Mouse (Mus musculus) cerebellum, postnatal 4 days (tissue): ENCODE data around the gene Enah.

Experiments used
- DNase-seq, 2 experiments: peaks; one replicate each; pipeline ENCODE4 v3.0.0; 2022; ENCODE audit warnings: low spot score in 2 of 2, mixed read lengths in 1 of 2

Enah gene

DNA sequence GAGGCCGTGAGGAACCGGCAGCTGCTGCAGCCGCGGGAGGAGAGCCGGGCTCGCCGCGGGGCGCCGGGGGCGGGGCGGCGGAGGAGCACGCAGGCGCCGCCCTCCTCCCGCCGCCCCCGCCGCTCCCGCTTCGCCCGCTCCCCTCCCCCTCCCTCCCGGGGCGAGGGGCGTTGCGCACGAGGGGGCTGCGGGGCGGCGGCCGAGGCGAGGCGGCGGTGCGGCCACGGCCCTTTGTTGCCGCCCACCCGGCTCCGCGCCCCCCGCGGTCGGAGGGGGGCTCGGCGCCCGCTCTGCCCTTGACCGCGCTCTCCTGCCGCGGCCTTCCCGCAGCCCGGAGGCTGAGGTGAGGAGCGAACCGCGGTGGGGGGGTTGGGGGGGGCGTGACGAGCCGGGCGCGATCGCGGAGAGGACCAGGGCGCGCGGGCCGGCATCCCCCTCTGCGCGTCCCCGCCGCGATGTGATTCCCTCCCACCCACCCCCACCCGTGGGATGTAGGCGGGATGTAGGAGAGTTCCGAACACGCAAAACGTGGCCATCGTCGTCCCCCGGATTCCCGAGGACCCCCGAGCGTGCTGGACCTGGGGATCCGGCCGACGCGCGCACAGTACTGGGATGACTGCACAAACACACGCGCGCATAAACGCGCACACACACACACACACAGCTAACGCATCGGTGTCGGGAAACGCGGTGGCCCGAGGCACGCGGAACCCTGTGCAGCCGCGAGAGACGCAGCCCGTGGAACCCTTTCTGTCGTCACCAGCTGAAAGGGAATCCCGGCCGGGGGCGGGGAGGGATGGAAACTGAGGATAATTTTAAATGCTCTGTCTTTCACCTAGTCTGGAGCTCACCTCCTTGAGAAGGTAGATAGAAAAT, at the start of gene Enah:
Gene Enah, minus strand, starts transcription at position 65 of the 876 bp plus-strand sequence.
- peak; percentile 47 to 81 for DNase-seq

DNA sequence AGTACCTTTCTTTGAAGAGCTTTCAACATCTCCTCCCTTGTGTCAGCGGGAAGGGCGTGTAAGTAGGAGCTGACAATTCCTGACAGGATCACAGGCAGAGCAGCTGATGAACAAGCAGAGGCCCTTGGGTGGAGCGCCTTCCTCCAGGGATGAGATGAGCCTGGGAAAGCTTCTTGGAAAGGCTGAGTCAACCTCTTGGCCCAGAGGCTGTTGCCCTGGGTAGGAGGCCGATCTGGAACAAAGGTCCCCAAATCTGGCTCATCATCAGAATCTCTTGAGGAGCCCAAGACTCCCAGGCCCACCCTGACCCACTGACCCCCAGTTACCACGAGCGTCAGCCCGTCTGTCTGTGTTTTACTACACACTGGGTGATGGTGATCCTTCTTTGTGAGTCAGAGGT, 48.3 kb upstream of the Enah start:
- no peak for DNase-seq

- DNase-seq = no peak
Measured at GRCm38 (mm10) chr1:182066527-182067465, 47.0 kb upstream of the Enah start.

GRCm38 (mm10) chr1:182063716-182064115, 43.9 kb upstream of the Enah start:
- DNase-seq = no peak

DNA sequence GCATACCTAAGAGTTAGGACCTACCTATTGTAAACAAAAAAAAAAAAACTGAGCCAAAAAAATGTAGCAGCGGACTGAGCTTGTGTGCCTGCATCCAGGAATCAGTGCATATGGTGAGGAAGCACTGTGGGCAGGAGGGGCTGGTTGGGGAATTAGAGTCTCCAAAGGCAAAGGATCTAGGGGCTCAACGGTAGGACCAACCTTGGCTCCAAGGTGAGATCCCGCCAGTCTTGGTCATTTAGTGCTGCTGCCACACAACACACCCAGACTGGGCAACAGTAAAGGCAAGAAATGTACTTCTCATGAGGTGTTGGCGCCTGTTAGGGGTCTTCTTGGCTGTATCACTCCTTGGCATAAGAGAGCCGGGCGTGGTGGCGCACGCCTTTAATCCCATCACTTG, 43.0 kb upstream of the Enah start:
- no peak for DNase-seq

- no peak for DNase-seq
Measured at GRCm38 (mm10) chr1:182061203-182061602, 41.4 kb upstream of the Enah start.

DNA sequence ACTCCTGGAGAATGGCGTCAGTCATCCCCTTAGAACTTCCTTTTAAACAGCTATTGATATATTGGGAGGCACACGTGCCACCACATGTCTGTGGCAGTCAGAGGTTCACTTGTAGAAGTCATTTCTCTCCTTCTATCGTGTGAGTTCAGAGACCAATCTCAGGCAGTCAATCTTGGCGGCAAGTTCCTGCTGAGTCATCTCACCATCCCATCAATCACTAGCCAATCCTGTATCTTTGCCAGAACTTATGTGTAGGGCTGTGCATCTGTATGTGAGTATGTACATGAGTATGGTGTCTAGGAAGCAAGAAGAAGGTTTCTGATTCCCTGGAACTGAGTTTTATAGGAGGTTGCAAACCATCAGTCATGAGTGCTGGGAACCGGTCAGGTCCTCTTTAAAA, 40.0 kb upstream of the Enah start:
- no peak for DNase-seq

DNA sequence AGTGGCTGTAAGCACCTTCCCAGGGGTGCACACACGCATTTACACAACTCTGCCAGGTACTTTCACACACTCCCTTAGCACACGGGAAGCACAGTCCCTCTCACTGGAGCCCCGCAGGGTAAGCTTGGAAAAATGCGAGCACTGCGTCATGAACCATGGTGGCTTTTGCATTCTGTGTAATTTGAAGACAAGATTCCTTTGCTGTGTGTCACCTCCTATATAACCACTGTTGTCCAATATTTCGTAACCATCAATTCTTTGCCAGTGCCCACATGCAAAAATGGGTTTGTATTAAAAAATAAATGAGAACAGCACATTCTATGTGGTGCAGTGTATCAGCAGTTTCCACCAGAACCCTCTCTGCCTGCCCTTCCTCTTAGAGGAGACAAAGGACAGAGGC, 38.2 kb upstream of the Enah start:
- no peak for DNase-seq

DNA sequence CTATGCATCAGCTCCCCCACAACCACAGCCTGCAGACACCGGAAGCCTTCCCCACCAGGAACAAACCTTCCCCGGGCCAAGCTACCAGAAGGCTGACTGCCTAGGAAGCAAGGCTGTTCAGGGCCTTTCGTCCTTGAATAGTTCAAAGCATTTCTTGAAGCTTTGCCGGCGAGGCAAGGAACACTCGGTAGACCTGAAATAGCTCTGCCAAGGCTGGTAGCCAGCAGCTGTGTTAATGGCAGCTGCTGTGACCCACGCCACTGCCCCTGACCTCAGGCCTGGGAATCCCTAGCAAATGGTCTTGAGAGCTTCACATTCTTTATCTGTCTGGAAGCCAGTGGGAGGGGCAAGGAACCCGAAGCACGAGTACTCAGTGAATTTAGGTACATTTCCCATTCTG, 35.3 kb upstream of the Enah start:
- DNase-seq = no peak

GRCm38 (mm10) chr1:182054651-182055050, 34.9 kb upstream of the Enah start:
- DNase-seq = no peak

DNA sequence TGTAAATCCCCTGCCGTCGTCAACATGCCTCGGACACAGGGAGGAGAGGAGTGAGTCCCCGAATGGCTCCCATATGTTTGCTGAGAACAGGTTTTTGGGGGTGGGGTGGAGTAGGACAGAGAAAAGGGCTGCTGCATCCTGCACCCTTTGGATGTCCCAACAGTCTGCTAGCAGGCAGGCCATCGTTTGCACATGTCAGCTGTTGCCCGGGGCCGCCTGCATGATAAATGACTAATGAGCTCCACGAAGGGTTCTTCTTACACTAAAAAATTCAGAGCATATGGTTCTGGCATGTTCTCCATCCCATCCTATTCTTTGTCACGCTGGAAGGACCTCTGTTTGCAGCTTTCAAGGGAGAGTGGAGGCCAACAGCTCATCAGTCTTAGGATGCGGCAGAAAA, 33.2 kb upstream of the Enah start:
- no peak for DNase-seq

- no peak for DNase-seq
Measured at GRCm38 (mm10) chr1:182052385-182052784, 32.6 kb upstream of the Enah start.

DNA sequence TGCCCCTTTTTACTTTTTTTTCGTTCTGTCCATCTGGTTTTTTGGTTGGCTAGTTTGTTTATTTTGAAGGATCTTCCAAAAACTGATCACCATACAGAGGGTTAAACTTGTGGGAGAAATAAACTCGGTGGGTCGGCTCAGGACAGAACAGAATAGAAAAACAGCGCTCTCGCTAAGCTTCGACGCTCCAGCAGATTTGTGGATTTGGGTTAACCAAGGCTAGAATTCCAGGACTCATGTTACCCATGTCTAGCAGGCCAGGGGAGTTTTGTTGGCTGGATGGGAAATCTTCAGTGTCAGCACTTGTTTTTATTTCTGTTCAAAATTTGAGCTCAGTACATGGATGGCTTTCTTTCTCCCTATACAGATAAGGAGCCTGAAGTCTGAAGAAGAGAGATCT, 30.0 kb upstream of the Enah start:
- DNase-seq = no peak

GRCm38 (mm10) chr1:182048101-182048500, 28.3 kb upstream of the Enah start:
- no peak for DNase-seq

GRCm38 (mm10) chr1:182047016-182047690, 27.4 kb upstream of the Enah start:
- peak in 1 of 2 experiments; percentile 26 for DNase-seq

GRCm38 (mm10) chr1:182045208-182045607, 25.4 kb upstream of the Enah start:
- DNase-seq = no peak

DNA sequence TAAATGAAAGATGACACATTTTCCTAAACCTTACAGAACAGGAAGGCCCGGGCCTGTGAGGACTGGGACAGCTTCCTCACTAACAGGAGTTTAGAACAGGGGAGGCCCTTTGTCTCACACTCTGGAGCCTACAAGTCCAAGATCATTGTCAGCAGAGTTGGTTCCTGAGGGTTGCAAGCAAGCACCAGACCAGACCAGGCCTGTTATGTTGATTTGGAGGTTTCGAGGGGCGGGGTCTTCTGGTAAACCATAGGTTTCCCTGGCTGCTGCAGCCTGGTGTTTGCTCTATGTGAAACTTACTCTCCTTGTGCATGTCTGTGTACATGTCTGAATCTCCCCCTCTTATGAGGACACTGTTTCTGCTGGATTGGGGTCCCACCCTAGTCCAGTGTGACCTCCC, 20.7 kb upstream of the Enah start:
- no peak for DNase-seq

GRCm38 (mm10) chr1:182031757-182032156, 12.0 kb upstream of the Enah start:
- no peak for DNase-seq

GRCm38 (mm10) chr1:182031066-182031465, 11.3 kb upstream of the Enah start:
- DNase-seq = no peak

DNA sequence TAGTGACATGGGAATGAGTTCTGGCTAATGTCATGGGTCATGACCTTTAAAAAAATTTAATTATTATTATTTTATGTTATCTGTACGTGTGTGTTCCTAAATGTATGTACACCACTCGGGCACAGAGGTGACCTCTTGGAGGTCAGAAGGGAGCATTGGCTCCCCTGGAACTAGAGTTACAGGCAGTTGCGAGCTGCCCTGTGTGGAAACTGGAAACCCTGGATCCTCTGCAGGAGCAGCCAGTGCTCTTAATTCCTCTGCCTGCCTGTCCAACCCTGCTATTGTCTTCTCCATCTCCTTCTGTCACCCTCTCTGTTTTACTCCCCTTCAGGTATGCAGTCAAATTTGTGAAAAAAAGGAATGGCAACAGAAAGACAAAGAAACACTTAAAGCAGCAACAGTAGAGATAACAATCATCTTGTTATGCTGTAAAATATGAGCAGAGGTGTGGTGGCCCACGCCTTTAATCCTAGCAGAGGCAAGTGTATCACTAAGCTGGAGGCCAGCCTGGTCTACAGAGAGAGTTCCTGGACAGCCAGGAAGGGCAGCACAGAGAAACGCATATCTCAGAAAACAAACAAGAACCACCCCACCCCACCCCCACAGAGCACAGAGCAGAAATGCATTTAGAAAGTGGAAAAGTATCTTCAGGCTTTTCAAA, 10.3 kb upstream of the Enah start:
- no peak for DNase-seq
